Mouse (Mus musculus) neural tube, embryonic 13.5 days (tissue): ENCODE results near the gene Tsnaxip1. TPM values are rescaled to one million over a fixed set of nuclear protein-coding genes. Genes with fewer than 3 reads are reported as not detected.

Experiments used
- ATAC-seq: fragments of 200-750 bp; cut with Nextera tagmentation; 2 replicates; pipeline ENCODE4 v1.8.0; 2017; ENCODE audit warnings: low read depth, mild to moderate bottlenecking, moderate TSS enrichment, moderate library complexity
- H3K27ac ChIP-seq: fragments of 300-500 bp; sonication (generic); replicated peaks from 2 replicates; pipeline ENCODE4 v1.5.1; 2015; ENCODE audit warnings: moderate library complexity, mild to moderate bottlenecking, inconsistent platforms
- H3K27me3 ChIP-seq: fragments of 300-500 bp; sonication (generic); 2 replicates; pipeline ENCODE4 v1.6.1; 2015; ENCODE audit warnings: mild to moderate bottlenecking, inconsistent platforms
- H3K36me3 ChIP-seq: fragments of 300-500 bp; sonication (generic); 2 replicates; pipeline ENCODE4 v1.6.1; 2015; ENCODE audit warnings: mild to moderate bottlenecking, inconsistent platforms
- H3K4me1 ChIP-seq: fragments of 300-500 bp; sonication (generic); replicated peaks from 2 replicates; pipeline ENCODE4 v1.6.1; 2015; ENCODE audit warnings: inconsistent platforms
- H3K4me2 ChIP-seq: fragments of 300-500 bp; sonication (generic); 2 replicates; pipeline ENCODE4 v1.6.1; 2015; ENCODE audit warnings: inconsistent platforms, mild to moderate bottlenecking, moderate library complexity
- H3K4me3 ChIP-seq: fragments of 300-500 bp; sonication (generic); 2 replicates; pipeline ENCODE4 v1.5.1; 2015; ENCODE audit warnings: mild to moderate bottlenecking, inconsistent platforms
- H3K9ac ChIP-seq: fragments of 300-500 bp; sonication (generic); 2 replicates; pipeline ENCODE4 v1.6.1; 2015; ENCODE audit warnings: moderate library complexity, mild to moderate bottlenecking, inconsistent platforms
- H3K9me3 ChIP-seq: fragments of 300-500 bp; sonication (generic); 2 replicates; pipeline ENCODE4 v1.6.1; 2016; ENCODE audit warnings: inconsistent platforms
- WGBS: fragments of 180-500 bp; shearing (Covaris S2); methylation state at CpG from one replicate; pipeline ENCODE4 v1.1.7; 2015; 5-methylcytosine and 5-hydroxymethylcytosine counted together
- polyA plus RNA-seq: library from polyadenylated mRNA; unstranded; fragments of >200 nt; fragmentation: Nextera tagmentation; extraction: Ambion mirVana; gene quantifications from 2 replicates; pipeline ENCODE4 v1.2.1, GENCODE M21; 2015

Gene Tsnaxip1
- 0.46 and 0.54 TPM in 2 replicates for polyA plus RNA-seq

DNA sequence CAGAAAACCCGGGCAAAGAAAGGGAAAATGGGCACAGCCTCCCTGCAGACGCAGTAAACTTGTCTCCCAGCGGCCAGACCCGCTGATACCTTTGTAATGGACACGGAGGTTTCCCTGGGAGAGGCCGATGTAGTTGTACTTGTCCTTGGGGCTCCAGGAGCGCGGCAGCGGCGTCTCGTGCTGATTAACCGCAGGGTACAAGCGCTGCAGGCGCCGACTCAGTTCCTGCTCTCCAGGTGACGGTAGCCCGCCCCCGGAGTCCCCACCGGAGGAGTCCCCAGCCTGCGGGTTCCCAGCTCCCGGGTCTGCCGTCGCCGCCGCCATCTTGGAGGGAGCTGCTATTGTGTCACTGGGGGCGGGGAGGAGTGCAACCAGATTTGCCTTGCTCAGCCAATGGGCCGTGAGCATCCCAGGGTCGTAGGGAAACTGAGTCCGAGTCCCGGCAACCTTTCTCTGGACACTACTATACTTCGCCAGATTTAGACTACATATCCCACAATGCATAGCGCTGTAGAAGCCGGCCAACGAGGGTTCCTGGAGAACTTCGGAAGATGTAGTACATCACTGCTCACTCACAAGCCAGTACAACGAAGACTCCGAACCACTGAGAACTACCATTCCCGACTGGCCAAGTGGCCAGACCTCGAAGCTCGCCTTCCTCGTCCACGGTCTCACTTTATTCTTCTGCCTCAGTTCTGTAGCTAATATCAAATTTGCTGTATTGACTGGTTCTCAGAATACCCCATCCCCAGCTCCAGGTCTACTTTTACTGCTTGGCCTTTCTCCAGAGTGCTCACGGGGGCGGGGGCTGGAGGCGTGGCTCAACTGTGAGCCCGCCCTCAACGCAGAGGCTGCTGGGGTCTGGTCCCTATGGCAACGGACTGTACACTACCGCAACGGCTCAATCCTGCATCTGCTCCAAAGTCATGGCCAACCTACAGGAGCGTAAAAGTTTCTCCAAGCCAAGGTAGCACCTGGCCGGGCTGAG lies at the start of gene Tsnaxip1, which contains the start of gene Ranbp10:
Gene Tsnaxip1, plus strand, starts transcription at position 871 of the 988 bp plus-strand sequence.
Gene Ranbp10, minus strand, starts transcription at position 490 of the 988 bp plus-strand sequence.
- under 1% methylated on average over 52 of the region's 52 CpGs for WGBS
- H3K4me3 ChIP-seq: peak within 1 kb of the TSS; percentile 95
- H3K4me2 ChIP-seq: peak within 1 kb of the TSS; percentile 99
- H3K27me3 ChIP-seq: no peaks in the 10 kb centered on the region
- peaks cover 21% of the 10 kb centered on the region for H3K36me3 ChIP-seq
- no peaks in the 10 kb centered on the region for H3K9me3 ChIP-seq
- H3K27ac ChIP-seq: peak within 1 kb of the TSS; percentile 70
- peaks cover 34% of the 10 kb centered on the region for H3K4me1 ChIP-seq
- peak; percentile 99 for ATAC-seq
- H3K9ac ChIP-seq: peak within 1 kb of the TSS; percentile 91

DNA sequence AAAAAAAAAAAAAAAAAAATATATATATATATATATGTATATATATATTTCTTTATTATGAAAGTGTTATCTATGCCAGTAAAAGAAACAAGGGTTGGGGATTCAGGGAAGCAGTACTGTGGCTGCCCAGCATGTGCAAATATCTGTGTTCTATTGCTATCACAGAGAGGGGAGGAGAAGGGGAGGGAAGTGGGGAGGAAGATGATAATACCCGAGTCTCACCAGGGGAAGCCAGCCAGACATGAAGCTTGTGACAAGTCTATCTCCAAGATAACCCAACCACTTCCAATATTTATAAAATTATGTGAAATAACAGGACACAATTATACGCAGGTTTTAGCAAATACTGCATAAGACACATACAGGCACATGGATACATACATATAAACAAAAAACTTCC lies 49.7 kb upstream of the Tsnaxip1 start:
- H3K9me3 ChIP-seq: no peaks in the 10 kb centered on the region
- H3K36me3 ChIP-seq: peaks cover 96% of the 10 kb centered on the region
- no peak overlapping the region for H3K4me3 ChIP-seq
- H3K9ac ChIP-seq: no peak overlapping the region
- no peak overlapping the region for H3K4me2 ChIP-seq
- no peak for ATAC-seq
- no peak overlapping the region for H3K27ac ChIP-seq
- WGBS: 92% methylated on average over 2 of the region's 2 CpGs
- H3K4me1 ChIP-seq: no peaks in the 10 kb centered on the region
- H3K27me3 ChIP-seq: no peaks in the 10 kb centered on the region

DNA sequence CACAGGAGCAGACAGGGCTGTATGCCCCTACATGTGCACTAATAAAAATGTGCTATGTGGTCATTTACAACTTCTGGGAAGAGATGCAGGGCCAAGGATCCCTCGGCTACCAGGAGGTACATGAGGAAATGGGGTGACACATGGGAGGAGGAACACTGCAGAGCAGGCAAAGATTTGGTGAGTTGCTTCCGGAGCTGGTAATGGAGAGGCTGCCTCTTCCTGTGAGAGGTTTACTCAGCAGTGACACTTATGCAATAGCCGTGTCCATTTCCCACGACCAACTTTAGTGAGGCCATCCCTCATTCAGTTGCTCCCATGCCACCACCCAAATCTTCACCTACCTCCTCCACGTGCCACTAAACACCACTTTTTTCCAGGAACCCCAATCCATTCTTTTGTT lies 47.2 kb upstream of the Tsnaxip1 start:
- Histone ChIP-seq H3K4me3 (no peak overlapping the region), H3K9ac (no peak overlapping the region), H3K27me3 (no peaks in the 10 kb centered on the region), H3K27ac (no peak overlapping the region), H3K9me3 (no peaks in the 10 kb centered on the region), H3K4me1 (no peaks in the 10 kb centered on the region), H3K4me2 (no peak overlapping the region), H3K36me3 (peaks cover 88% of the 10 kb centered on the region)
- 95% methylated on average over 5 of the region's 5 CpGs for WGBS
- ATAC-seq: no peak

DNA sequence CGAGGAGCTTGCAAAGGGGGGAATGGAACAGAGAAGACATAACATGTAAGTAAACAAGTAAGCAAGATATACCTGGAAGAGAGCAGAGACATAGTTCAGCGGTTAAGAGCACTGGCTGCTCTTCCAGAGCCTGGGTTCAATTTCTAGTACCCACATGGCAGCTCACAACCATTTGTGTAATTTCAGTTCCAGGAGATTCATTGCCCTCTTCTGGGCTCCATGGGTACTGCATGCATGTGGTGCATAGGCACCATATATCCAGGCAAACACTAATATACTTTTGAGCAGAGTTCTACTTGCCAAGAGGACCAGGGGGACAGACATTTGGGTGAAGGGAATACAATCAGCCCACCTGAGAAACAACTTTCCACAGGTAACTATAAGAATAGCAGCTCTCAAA lies 39.3 kb upstream of the Tsnaxip1 start:
- H3K4me2 ChIP-seq: no peak overlapping the region
- peaks cover 6% of the 10 kb centered on the region; the same call in 1 of the 2 replicates for H3K4me1 ChIP-seq
- no peak overlapping the region for H3K27ac ChIP-seq
- peaks cover 33% of the 10 kb centered on the region for H3K36me3 ChIP-seq
- H3K27me3 ChIP-seq: no peaks in the 10 kb centered on the region
- no peak overlapping the region for H3K4me3 ChIP-seq
- 94% methylated on average over 2 of the region's 2 CpGs for WGBS
- H3K9ac ChIP-seq: no peak overlapping the region
- ATAC-seq: no peak
- no peaks in the 10 kb centered on the region for H3K9me3 ChIP-seq

DNA sequence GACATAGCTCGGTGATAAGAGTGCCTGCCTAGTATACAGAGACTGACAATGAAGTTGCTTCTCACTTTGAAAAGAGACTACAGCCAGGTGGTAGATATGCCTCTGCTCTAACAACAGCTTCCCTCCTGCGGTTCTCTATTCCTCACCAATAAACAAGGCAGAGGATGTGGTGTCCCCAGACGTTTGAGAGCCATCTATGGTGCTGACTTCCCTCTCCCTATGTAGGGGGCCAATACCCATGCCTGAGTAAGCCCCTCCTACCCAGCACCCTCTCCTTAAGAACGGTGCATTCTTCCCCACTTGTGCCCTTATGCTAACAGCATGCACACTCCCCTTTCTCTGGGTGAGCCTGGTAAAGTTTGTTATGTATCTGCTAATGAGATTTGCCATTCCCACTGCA lies 38.6 kb upstream of the Tsnaxip1 start:
- Histone ChIP-seq H3K27ac (no peak overlapping the region), H3K9ac (no peak overlapping the region), H3K4me2 (no peak overlapping the region), H3K4me1 (peaks cover 6% of the 10 kb centered on the region; the same call in 1 of the 2 replicates), H3K9me3 (no peaks in the 10 kb centered on the region), H3K27me3 (no peaks in the 10 kb centered on the region), H3K4me3 (no peak overlapping the region), H3K36me3 (peaks cover 28% of the 10 kb centered on the region)
- WGBS: 63% methylated on average over 4 of the region's 4 CpGs
- ATAC-seq: no peak

DNA sequence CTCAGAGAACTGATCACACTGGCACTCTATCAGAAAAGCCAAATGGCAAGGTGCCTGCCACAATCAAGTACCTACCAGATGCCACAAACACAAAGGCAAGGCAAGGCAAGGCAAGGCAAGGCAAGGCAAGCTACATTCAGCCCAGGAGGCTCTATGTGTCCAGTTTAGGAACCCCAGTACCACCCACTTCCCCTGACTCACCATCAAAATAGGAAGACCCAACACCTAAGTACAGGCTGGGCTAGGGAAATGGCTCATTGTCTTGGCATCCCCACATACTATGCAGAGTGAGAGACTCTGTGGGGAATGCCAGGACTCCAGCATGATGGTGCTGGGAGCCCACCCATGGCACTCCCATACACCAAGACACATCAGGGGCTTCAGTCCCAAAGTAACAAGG lies 37.9 kb upstream of the Tsnaxip1 start:
- Histone ChIP-seq H3K4me3 (no peak overlapping the region), H3K27me3 (no peaks in the 10 kb centered on the region), H3K4me1 (peaks cover 6% of the 10 kb centered on the region; the same call in 1 of the 2 replicates), H3K9ac (no peak overlapping the region), H3K9me3 (no peaks in the 10 kb centered on the region), H3K4me2 (no peak overlapping the region), H3K27ac (no peak overlapping the region), H3K36me3 (peaks cover 26% of the 10 kb centered on the region)
- no peak for ATAC-seq

DNA sequence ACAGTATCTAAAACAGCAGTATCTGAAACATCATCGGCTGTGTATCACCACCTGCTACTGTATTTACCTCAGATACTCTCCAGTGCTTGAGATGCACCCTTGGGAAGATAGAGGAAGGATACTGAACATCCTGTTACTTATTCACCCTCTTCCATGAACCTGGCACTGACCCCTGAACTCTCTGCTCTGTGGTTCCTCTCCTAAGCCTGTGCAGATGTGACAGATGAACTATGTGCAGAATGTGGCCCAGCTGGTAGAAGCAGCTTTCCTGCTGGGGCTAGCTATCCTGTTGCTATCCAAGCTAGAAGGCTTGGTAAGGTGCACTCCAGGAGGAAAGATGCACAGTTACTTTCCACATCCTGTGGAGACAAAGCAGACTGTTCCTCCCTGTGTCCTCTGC lies 34.2 kb upstream of the Tsnaxip1 start:
- no peak overlapping the region for H3K27ac ChIP-seq
- H3K4me2 ChIP-seq: no peak overlapping the region
- H3K4me3 ChIP-seq: no peak overlapping the region
- no peaks in the 10 kb centered on the region for H3K27me3 ChIP-seq
- peaks cover 2% of the 10 kb centered on the region; the same call in 1 of the 2 replicates for H3K36me3 ChIP-seq
- WGBS: 94% methylated on average over 1 of the region's 1 CpGs
- no peak overlapping the region for H3K9ac ChIP-seq
- ATAC-seq: no peak
- H3K4me1 ChIP-seq: no peaks in the 10 kb centered on the region
- no peaks in the 10 kb centered on the region for H3K9me3 ChIP-seq

DNA sequence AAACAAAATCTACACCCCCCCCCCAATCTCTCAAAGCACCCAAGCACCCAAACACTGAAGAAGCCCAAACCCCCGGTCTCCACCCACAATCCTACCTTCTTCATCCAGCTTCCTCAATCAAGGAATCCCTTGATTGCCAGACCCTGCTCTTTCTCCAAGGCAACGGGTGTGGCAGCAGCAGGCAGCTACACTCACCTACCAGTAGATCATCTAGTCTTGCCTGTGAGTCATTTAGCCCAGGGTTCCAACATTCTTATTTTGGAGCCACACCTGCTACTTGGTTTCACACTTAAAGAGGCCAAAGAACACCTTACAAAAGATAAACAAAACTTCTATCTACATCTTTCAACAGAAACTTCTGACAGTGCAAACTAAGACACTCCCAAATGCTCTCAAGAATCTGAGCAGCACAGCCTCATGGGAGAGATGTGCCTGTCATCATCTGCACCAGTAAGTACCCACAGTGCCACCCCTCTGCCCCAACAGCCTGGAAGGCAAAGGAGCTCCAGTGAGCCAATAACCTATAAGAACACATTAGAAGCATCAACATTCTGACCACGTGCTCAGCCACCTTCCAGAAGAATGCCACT lies 33.4 kb upstream of the Tsnaxip1 start:
- Histone ChIP-seq H3K4me1 (peaks cover 4% of the 10 kb centered on the region; the same call in 1 of the 2 replicates), H3K4me3 (no peak overlapping the region), H3K9ac (no peak overlapping the region), H3K27ac (no peak overlapping the region), H3K27me3 (no peaks in the 10 kb centered on the region), H3K36me3 (no peaks in the 10 kb centered on the region), H3K4me2 (no peak overlapping the region), H3K9me3 (no peaks in the 10 kb centered on the region)
- 87% methylated on average over 3 of the region's 3 CpGs for WGBS
- ATAC-seq: no peak

DNA sequence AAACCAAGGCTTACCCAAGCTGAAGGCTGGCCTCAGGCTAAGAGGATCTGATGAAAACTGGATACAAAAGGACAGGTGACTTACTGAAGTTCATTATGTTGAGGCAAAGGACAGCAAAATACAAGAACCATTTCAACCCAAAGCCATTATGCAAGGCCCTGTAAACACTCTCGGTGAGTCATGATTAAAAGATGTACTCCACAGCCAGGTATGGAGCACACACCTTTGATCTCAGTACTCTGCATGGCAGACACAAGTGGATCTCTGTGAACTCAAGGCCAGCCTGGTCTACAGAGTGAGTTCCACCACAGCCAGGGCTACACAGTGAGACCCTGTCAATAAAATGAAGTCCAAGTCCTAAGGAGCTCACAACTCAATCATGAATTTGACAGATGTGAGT lies 31.7 kb upstream of the Tsnaxip1 start:
- Histone ChIP-seq H3K36me3 (no peaks in the 10 kb centered on the region), H3K27me3 (no peaks in the 10 kb centered on the region), H3K9ac (no peak overlapping the region), H3K27ac (no peak overlapping the region), H3K4me2 (no peak overlapping the region), H3K9me3 (no peaks in the 10 kb centered on the region), H3K4me3 (no peak overlapping the region), H3K4me1 (peaks cover 10% of the 10 kb centered on the region; the same call in 1 of the 2 replicates)
- ATAC-seq: no peak
- WGBS: 88% methylated on average over 1 of the region's 1 CpGs

DNA sequence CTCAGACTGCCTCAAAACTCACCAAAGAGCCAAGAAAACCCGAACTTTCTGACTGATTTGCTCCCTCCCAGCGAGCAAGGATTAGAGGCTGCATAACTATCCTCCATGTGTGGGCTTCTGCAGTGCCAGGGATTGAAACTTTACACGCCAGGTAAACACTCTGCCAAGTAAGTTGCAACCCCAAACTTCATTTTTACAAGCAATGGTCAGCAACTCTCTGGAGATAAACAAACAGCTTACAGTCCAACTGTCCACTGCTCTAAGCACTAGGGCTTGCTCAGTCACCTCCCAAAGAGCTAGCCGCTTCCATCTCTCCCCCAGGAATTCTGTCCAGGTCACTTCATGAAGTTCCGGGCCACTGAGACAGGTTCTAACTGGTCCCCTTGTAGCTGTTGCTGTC lies 29.1 kb upstream of the Tsnaxip1 start:
- Histone ChIP-seq H3K36me3 (no peaks in the 10 kb centered on the region), H3K4me2 (no peak overlapping the region), H3K4me1 (peaks cover 10% of the 10 kb centered on the region; the same call in 1 of the 2 replicates), H3K27ac (no peak overlapping the region), H3K27me3 (no peaks in the 10 kb centered on the region), H3K4me3 (no peak overlapping the region), H3K9ac (no peak overlapping the region), H3K9me3 (no peaks in the 10 kb centered on the region)
- 95% methylated on average over 5 of the region's 5 CpGs for WGBS
- ATAC-seq: no peak

DNA sequence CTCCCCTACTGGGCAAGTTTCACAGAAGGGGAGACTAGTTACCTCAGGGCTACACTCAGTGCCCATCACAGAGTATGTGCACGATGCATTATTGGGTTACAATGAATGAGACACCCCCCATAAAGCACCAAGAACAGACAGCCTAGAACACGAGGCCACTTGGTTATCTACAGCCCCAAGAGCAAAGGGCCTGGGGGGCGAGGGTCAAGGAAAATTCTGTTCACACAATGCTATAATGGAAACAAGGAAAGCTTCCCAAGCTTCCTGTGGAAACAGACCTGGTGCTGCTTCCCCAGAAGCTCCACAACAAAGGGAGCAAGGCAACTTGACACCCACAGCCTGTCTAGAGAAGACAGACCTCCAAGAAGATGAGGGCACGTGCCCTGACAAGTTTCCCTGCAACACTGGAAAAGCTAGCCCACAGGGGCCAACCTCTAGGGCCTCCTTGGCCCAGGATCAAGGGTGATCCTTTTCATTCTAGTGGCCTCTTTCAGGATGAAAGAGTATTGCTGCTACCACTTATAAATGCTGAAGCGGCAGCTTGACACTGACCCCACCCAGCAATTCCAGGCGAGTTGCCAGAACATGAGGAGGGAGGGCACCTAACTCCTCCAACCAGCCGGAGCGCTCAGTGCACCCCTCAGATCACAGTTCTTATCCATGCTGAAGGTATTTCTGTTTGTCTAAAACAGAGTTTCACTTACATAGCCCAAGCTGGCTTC lies 28.3 kb upstream of the Tsnaxip1 start:
- no peaks in the 10 kb centered on the region for H3K27me3 ChIP-seq
- H3K9ac ChIP-seq: no peak overlapping the region
- H3K4me1 ChIP-seq: peaks cover 10% of the 10 kb centered on the region; the same call in 1 of the 2 replicates
- ATAC-seq: no peak
- no peak overlapping the region for H3K4me2 ChIP-seq
- no peaks in the 10 kb centered on the region for H3K9me3 ChIP-seq
- WGBS: 58% methylated on average over 8 of the region's 8 CpGs
- H3K4me3 ChIP-seq: no peak overlapping the region
- peak overlapping the region; percentile 4; the same call in 1 of the 2 replicates for H3K27ac ChIP-seq
- H3K36me3 ChIP-seq: 0 out of 2 replicates have a peak, but pooled peaks cover 5% of the 10 kb centered on the region
